Mouse (Mus musculus): ENCODE data around the gene Rasl10a.

GRCm38 (mm10) chr11:5057856-5058641 is at the start of gene Rasl10a:
- no peak for TF ChIP-seq CTCF (IDR thresholded peaks at IDR 0.05; ENCODE audit: control insufficient read depth, insufficient read depth, insufficient replicate concordance, low read depth, low read length)
- TF ChIP-seq POLR2A (IDR thresholded peaks at IDR 0.05; ENCODE audit: control insufficient read depth, low read depth, low read length): 0 out of 2 replicates have a peak, but pooled peaks have one; percentile 37
